Mouse (Mus musculus): ENCODE results near the gene Anxa4.

GRCm38 (mm10) chr6:86732276-86733173 is 60.9 kb downstream of the Anxa4 start:
- TF ChIP-seq GATA1 (IDR thresholded peaks at IDR 0.05; ENCODE audit: borderline replicate concordance, low read length): no peak
- TF ChIP-seq FLI1 (IDR thresholded peaks at IDR 0.05; ENCODE audit: low read length): no peak

All from megakaryocyte, embryonic 14.5 days (primary cell).